Mouse (Mus musculus) lung, postnatal 0 days (tissue): ENCODE data around the gene Gm47791. TPM values are rescaled to one million over a fixed set of nuclear protein-coding genes. Genes with fewer than 3 reads are reported as not detected.

Experiments used
- ATAC-seq: fragments of 200-750 bp; cut with Nextera tagmentation; 2 replicates; pipeline ENCODE4 v1.8.0; 2017; ENCODE audit warnings: moderate library complexity
- DNase-seq: peaks from one replicate; pipeline ENCODE4 v3.0.0-alpha.2; 2016; ENCODE audit warnings: low spot score
- H3K27ac ChIP-seq: fragments of 300-500 bp; sonication (generic); 2 replicates; pipeline ENCODE4 v1.5.1; 2014; ENCODE audit warnings: antibody characterized with exemption, mild to moderate bottlenecking, low read length, mixed read lengths
- H3K27me3 ChIP-seq: fragments of 300-500 bp; sonication (generic); replicated peaks from 2 replicates; pipeline ENCODE4 v1.6.1; 2014; ENCODE audit warnings: low read length, mixed read lengths; ENCODE audit not compliant: insufficient read depth
- H3K36me3 ChIP-seq: fragments of 300-500 bp; sonication (generic); 2 replicates; pipeline ENCODE4 v1.6.1; 2014; ENCODE audit warnings: low read length, mixed read lengths; ENCODE audit not compliant: insufficient read depth
- H3K4me1 ChIP-seq: fragments of 300-500 bp; sonication (generic); 2 replicates; pipeline ENCODE4 v1.6.1; 2014; ENCODE audit warnings: antibody characterized with exemption, low read depth, low read length, mixed read lengths; ENCODE audit not compliant: insufficient read depth
- H3K4me2 ChIP-seq: fragments of 300-500 bp; sonication (generic); replicated peaks from 2 replicates; pipeline ENCODE4 v1.6.1; 2014; ENCODE audit warnings: low read depth, mild to moderate bottlenecking, low read length, moderate library complexity, mixed read lengths
- H3K4me3 ChIP-seq: fragments of 300-500 bp; sonication (generic); 2 replicates; pipeline ENCODE4 v1.5.1; 2014; ENCODE audit warnings: low read depth, low read length
- H3K9ac ChIP-seq: fragments of 300-500 bp; sonication (generic); replicated peaks from 2 replicates; pipeline ENCODE4 v1.6.1; 2014; ENCODE audit warnings: low read depth, mild to moderate bottlenecking
- H3K9me3 ChIP-seq: fragments of 300-500 bp; sonication (generic); 2 replicates; pipeline ENCODE4 v1.6.1; 2016; ENCODE audit warnings: low read length, mixed read lengths
- CTCF ChIP-seq: IDR thresholded peaks from 2 replicates; pipeline ENCODE4 v1.5.1; 2016; ENCODE audit warnings: antibody characterized with exemption, mild to moderate bottlenecking
- EP300 ChIP-seq: IDR thresholded peaks from 2 replicates; pipeline ENCODE4 v1.6.1; 2016; ENCODE audit warnings: antibody characterized with exemption, mild to moderate bottlenecking, control low read depth
- WGBS: fragments of 180-500 bp; shearing (Covaris S2); extraction: QIAGEN DNeasy Blood & Tissue Kit; methylation state at CpG from one replicate; pipeline ENCODE4 v1.1.7; 2014; 5-methylcytosine and 5-hydroxymethylcytosine counted together
- polyA plus RNA-seq: library from polyadenylated mRNA; unstranded; fragments of >200 nt; fragmentation: Nextera tagmentation; extraction: Ambion mirVana; gene quantifications from 2 replicates; pipeline ENCODE4 v1.2.1, GENCODE M21; 2015

Gene Gm47791
- polyA plus RNA-seq, 1 experiment from 2014 or later: not detected

DNA sequence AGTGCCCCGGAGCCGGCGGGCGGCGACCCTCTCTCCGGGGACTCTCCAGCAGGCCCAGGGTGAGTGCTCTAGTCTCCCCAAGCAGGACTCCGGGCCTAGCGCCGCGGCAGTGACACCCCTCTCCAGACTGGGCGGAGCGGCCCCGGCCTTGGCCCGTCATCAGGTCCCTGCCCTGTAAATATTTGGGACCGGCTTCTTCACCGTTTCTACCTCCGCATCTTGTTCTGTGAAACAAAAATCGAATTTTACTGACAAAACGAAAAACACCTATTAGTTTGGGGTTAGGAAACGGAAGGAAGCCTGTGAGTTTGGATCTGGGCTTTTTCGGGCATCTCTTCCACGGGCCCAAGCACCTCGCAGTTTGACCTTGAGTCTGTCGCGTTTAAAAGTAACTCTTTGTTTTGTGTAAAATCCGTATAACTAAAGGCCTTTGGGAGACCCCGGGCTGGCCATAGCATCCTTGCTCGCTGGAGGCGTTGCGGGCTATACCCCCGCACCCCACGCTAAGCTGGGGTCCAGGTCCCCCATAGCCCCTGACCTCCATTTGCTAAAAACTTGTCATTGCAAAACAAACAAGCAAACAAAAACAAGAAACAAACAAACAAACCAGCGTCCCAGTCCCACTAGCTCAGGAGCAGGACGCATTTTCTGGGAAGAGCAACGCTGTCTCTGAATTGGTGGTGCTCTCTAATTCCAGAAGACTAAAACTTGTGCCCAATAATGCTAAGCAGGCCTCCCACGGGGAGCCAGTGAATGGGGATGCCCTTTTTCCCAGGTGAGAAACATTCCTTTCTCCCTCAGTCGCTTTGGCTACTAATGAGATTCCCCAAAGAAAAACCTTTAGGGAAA lies 45.8 kb downstream of the Gm47791 start:
- Histone ChIP-seq H3K4me1 (peaks cover 3% of the 10 kb centered on the region; the same call in 1 of the 2 replicates), H3K9ac (peak overlapping the region; percentile 98), H3K36me3 (peaks cover 18% of the 10 kb centered on the region; the same call in 1 of the 2 replicates), H3K27ac (peak overlapping the region; percentile 87), H3K4me2 (peak overlapping the region; percentile 84), H3K4me3 (peak overlapping the region; percentile 98), H3K27me3 (0 out of 2 replicates have a peak, but pooled peaks cover 3% of the 10 kb centered on the region), H3K9me3 (no peaks in the 10 kb centered on the region)
- TF ChIP-seq EP300 (no peak), CTCF (no peak)
- peak; percentile 84 for DNase-seq
- WGBS: 1% methylated on average over 37 of the region's 37 CpGs
- peak; percentile 98 for ATAC-seq

DNA sequence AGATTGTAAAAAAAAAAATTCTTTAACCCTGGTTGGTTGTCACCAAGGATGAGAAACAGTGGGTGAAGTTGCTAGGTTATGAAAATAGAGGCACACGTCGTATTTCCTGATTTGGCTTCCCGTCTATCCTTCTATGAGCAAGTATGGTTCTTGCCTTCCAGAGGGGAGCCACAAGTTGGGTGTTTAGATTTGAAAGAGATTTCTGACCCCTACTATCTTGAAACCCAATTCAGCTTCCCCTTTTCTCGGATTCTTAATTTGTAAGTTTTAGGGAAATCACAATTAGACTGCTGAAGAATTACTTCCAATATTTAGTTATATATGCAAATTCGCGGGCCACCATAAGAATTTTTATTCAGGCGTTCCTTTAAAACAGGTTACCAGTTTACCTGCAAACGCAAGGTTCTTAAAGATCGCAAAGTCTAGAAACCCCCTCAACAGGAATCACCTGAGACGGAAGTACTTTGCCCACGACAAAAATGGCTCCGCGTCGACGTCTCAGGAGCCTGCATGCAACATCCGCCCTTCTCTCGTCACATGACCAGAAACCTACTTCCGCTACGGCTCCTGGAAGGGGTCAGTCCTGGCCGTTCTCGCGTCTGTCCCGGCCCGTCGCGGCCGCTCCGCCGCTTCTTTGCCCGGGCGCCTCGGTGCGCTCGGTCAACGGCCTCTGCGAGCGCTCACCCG lies 46.6 kb downstream of the Gm47791 start, which contains the start of gene Mff:
TSS of gene Mff (plus strand) at position 552 of the 687 bp plus-strand sequence.
- Histone ChIP-seq H3K9me3 (no peaks in the 10 kb centered on the region), H3K9ac (peak within 1 kb of the TSS; percentile 98), H3K27ac (peak within 1 kb of the TSS; percentile 87), H3K36me3 (peaks cover 14% of the 10 kb centered on the region; the same call in 1 of the 2 replicates), H3K27me3 (0 out of 2 replicates have a peak, but pooled peaks cover 3% of the 10 kb centered on the region), H3K4me1 (peaks cover 3% of the 10 kb centered on the region; the same call in 1 of the 2 replicates), H3K4me3 (peak within 1 kb of the TSS; percentile 98), H3K4me2 (peak within 1 kb of the TSS; percentile 84)
- TF ChIP-seq CTCF (no peak), EP300 (peak; percentile 67)
- ATAC-seq: peak; percentile 99
- peak; percentile 97 for DNase-seq
- 13% methylated on average over 38 of the region's 38 CpGs for WGBS

Other genes with a start within 250 kb of the Gm47791 start
- gene Col4a4, start 184.4 kb downstream of the Gm47791 start, polyA plus RNA-seq: 67.3 and 78.7 TPM in 2 replicates
- 114 and 120 TPM in 2 replicates for gene Col4a3, start 184.3 kb downstream of the Gm47791 start, polyA plus RNA-seq
- 170 and 180 TPM in 2 replicates for gene Mff, start 46.4 kb downstream of the Gm47791 start, polyA plus RNA-seq
- 0.07 TPM in 1 of 2 replicates, not detected in the other for gene Tm4sf20, start 2.8 kb downstream of the Gm47791 start, polyA plus RNA-seq
- 28.3 and 34.8 TPM in 2 replicates for gene Agfg1, start 68.2 kb upstream of the Gm47791 start, polyA plus RNA-seq
- gene A030005L19Rik, start 142.1 kb upstream of the Gm47791 start, polyA plus RNA-seq: not detected in 2 replicates
- not detected in 2 replicates for gene A030014E15Rik, start 153.7 kb upstream of the Gm47791 start, polyA plus RNA-seq
- not detected in 2 replicates for gene Gm6217, start 160.2 kb upstream of the Gm47791 start, polyA plus RNA-seq
- not detected in 2 replicates for gene A030003K21Rik, start 172.1 kb upstream of the Gm47791 start, polyA plus RNA-seq
- gene Gm7544, start 184.8 kb upstream of the Gm47791 start, polyA plus RNA-seq: not detected in 2 replicates
- gene Gm47955, start 189.0 kb upstream of the Gm47791 start, polyA plus RNA-seq: not detected in 2 replicates
- not detected in 2 replicates for gene Gm47959, start 229.3 kb upstream of the Gm47791 start, polyA plus RNA-seq